Mouse (Mus musculus): ENCODE measurements around the gene Fam163a. TPM values are rescaled to one million over a fixed set of nuclear protein-coding genes. Genes with fewer than 3 reads are reported as not detected.
A peak's percentile ranks its signal among the peaks of the same experiment; 100 is the strongest.
"Not testable (repeated sequence)": the region's sequence is repeated elsewhere in the genome, so short reads cannot be mapped to it uniquely, and the experiment has no call there.

The Fam163a gene
- polyA plus RNA-seq (2015; fragmentation: Nextera tagmentation; extraction: Ambion mirVana): 5.7 and 5.9 TPM in 2 replicates

DNA sequence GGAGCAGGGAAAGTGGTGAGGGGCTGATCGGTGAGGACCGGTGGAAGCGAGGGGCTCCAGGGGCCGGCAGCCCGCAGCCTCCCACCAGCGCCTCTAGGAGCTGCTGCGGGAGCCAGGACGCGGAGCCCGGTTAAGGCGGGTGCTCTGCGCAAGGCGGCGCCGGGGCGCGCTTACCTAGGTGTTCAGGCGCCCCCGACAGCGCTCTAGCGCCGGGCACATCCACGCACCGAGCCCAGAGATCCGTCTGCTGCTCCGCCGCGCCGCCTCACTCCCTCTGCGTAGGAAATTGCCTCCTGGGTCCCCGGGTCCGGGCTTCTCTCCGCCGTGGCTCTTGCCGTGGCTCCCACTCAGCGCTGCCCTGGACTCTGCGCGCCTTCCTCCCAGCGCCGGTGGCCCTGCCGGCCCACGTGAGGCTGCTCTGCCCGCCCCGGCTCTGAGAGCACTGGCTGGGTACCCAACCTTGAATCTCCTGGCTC is at the start of gene Fam163a:
TSS of gene Fam163a (minus strand) at position 371 of the 476 bp plus-strand sequence.
- under 1% methylated on average over 42 of the region's 44 CpGs for WGBS
- no peaks in the 10 kb centered on the region; the same call in 1 of the 2 replicates for H3K27me3 ChIP-seq (ENCODE audit: control insufficient read depth, insufficient read depth, low read depth, low read length)
- H3K4me3 ChIP-seq (ENCODE audit: low read depth, low read length): peak within 1 kb of the TSS; percentile 51
- peaks cover 9% of the 10 kb centered on the region for H3K4me1 ChIP-seq (ENCODE audit: control insufficient read depth, insufficient read depth, low read length)
- H3K9me3 ChIP-seq (replicated peaks; ENCODE audit: control insufficient read depth, low read length, poor library complexity, severe bottlenecking): no peaks in the 10 kb centered on the region
- ATAC-seq: peak; percentile 83
- no peaks in the 10 kb centered on the region for H3K36me3 ChIP-seq (ENCODE audit: control insufficient read depth, insufficient read depth, low read length)
- H3K9ac ChIP-seq (ENCODE audit: low read depth, low read length): peak within 1 kb of the TSS; percentile 74
- H3K27ac ChIP-seq (ENCODE audit: low read length): peak within 1 kb of the TSS; percentile 48
- peak within 1 kb of the TSS; percentile 94 for H3K4me2 ChIP-seq (ENCODE audit: low read length)

DNA sequence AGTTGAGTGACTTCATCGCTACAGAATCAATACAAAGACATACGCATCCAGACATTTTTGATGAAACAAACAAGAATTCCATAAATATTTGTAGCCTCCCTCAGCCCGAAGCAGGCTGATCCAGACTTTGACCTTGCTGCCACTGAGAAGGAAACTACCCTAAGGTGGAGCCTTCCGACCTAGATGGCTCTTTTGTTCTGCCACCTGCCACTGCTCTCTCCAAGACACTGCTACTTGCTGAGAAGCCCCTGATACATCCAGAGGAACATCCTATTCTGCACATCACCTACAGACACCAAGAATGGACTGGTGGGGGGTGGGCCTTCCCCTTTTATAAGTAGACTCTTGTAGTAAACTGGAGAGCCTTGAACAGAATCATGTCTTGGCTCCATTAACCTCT is 46.3 kb upstream of the Fam163a start:
- 92% methylated on average over 4 of the region's 4 CpGs for WGBS
- not testable (repeated sequence) for H3K27ac ChIP-seq (ENCODE audit: low read length); H3K4me1 ChIP-seq (ENCODE audit: control insufficient read depth, insufficient read depth, low read length); H3K4me2 ChIP-seq (ENCODE audit: low read length); ATAC-seq; H3K36me3 ChIP-seq (ENCODE audit: control insufficient read depth, insufficient read depth, low read length); H3K9ac ChIP-seq (ENCODE audit: low read depth, low read length); H3K27me3 ChIP-seq (ENCODE audit: control insufficient read depth, insufficient read depth, low read depth, low read length); H3K4me3 ChIP-seq (ENCODE audit: low read depth, low read length); H3K9me3 ChIP-seq (replicated peaks; ENCODE audit: control insufficient read depth, low read length, poor library complexity, severe bottlenecking)

- no peaks in the 10 kb centered on the region for H3K27me3 ChIP-seq (ENCODE audit: control insufficient read depth, insufficient read depth, low read depth, low read length)
- no peaks in the 10 kb centered on the region for H3K36me3 ChIP-seq (ENCODE audit: control insufficient read depth, insufficient read depth, low read length)
- H3K4me2 ChIP-seq (ENCODE audit: low read length): no peak overlapping the region
- ATAC-seq: no peak
- H3K9ac ChIP-seq (ENCODE audit: low read depth, low read length): no peak overlapping the region
- no peak overlapping the region for H3K4me3 ChIP-seq (ENCODE audit: low read depth, low read length)
- H3K27ac ChIP-seq (ENCODE audit: low read length): no peak overlapping the region
- H3K4me1 ChIP-seq (ENCODE audit: control insufficient read depth, insufficient read depth, low read length): no peaks in the 10 kb centered on the region
- H3K9me3 ChIP-seq (replicated peaks; ENCODE audit: control insufficient read depth, low read length, poor library complexity, severe bottlenecking): no peaks in the 10 kb centered on the region
- WGBS: 86% methylated on average over 3 of the region's 3 CpGs
Measured at GRCm38 (mm10) chr1:156247893-156248292, 43.1 kb upstream of the Fam163a start.

DNA sequence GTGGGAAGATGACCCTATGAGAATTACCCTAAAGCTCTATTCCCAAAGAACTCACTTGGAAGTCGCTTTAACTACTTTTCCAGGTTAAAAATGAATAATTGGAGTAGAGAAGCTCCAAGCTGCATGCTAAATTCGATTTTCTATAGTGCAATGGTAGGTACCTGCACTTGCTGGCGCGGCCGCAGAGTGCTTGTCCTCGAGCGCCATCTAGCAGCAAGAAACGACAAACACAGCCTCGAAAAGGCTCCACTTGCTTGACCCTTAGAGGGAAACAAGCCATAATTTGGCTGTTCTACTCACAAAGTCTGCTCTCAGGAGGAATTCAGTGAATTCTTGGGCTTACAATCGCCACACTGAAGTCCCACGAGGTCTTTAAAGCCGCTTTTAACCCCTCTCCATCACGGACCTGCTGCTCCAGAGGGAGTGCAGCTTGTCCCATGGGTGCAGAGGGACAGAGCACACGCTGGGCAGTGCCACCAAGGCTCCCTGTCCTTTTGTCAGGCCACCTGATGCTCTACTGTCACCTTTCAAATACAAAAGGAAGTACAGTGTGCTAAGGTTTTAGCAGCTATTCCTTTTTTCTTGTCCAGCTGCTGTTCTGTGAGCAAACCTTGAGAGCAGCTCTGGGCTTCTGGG is 37.0 kb upstream of the Fam163a start:
- no peaks in the 10 kb centered on the region for H3K36me3 ChIP-seq (ENCODE audit: control insufficient read depth, insufficient read depth, low read length)
- H3K4me1 ChIP-seq (ENCODE audit: control insufficient read depth, insufficient read depth, low read length): no peaks in the 10 kb centered on the region
- ATAC-seq: peak; percentile 73
- no peaks in the 10 kb centered on the region for H3K9me3 ChIP-seq (replicated peaks; ENCODE audit: control insufficient read depth, low read length, poor library complexity, severe bottlenecking)
- H3K9ac ChIP-seq (ENCODE audit: low read depth, low read length): no peak overlapping the region
- H3K27me3 ChIP-seq (ENCODE audit: control insufficient read depth, insufficient read depth, low read depth, low read length): no peaks in the 10 kb centered on the region
- no peak overlapping the region for H3K4me3 ChIP-seq (ENCODE audit: low read depth, low read length)
- H3K27ac ChIP-seq (ENCODE audit: low read length): no peak overlapping the region
- H3K4me2 ChIP-seq (ENCODE audit: low read length): no peak overlapping the region
- 7% methylated on average over 14 of the region's 14 CpGs for WGBS

DNA sequence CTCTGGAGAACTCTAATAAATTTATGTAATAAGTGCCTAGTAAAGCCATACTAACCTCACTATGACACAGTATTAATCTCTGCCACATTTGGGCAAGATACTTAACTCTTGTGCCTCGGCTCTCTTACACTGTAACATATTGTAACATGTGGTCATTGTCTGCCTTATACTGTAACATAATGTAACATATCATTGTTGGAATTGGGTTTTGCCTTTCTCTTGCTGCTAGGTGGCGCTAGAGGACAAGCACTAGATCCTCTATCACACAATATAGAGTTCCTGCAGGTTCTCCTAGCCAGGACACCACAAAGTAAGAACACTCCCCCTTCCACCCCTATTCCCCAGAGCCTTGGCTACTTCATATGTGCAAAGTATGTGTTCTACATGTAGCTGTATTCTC is 36.2 kb upstream of the Fam163a start:
- Histone ChIP-seq H3K9me3 (replicated peaks; ENCODE audit: control insufficient read depth, low read length, poor library complexity, severe bottlenecking) (no peaks in the 10 kb centered on the region), H3K4me2 (ENCODE audit: low read length) (no peak overlapping the region), H3K4me3 (ENCODE audit: low read depth, low read length) (no peak overlapping the region), H3K4me1 (ENCODE audit: control insufficient read depth, insufficient read depth, low read length) (no peaks in the 10 kb centered on the region), H3K27ac (ENCODE audit: low read length) (no peak overlapping the region), H3K36me3 (ENCODE audit: control insufficient read depth, insufficient read depth, low read length) (no peaks in the 10 kb centered on the region), H3K27me3 (ENCODE audit: control insufficient read depth, insufficient read depth, low read depth, low read length) (no peaks in the 10 kb centered on the region), H3K9ac (ENCODE audit: low read depth, low read length) (no peak overlapping the region)
- no peak for ATAC-seq
- WGBS: 43% methylated on average over 2 of the region's 2 CpGs

DNA sequence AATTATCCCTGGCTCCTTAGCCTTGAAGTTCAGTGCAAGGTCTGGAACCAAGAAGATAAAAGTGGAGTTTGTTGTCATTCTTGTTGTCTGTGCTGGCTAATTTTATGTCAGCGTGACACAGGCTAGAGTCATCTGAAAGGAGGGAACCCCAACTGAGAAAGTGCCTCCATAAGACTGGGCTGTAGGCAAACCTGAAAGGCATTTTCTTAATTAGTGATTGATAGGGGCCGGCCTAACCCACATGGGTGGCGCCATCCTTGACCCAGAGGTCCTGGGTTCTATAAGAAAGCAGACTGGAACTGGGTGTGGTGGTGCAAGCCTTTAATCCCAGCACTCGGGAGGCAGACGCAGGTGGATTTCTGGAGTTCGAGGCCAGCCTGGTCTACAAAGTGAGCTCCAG is 26.3 kb upstream of the Fam163a start:
- H3K4me2 ChIP-seq (ENCODE audit: low read length): no peak overlapping the region; the same call in 1 of the 2 replicates
- peaks cover 7% of the 10 kb centered on the region for H3K4me1 ChIP-seq (ENCODE audit: control insufficient read depth, insufficient read depth, low read length)
- WGBS: 82% methylated on average over 6 of the region's 6 CpGs
- no peak overlapping the region for H3K4me3 ChIP-seq (ENCODE audit: low read depth, low read length)
- H3K9ac ChIP-seq (ENCODE audit: low read depth, low read length): no peak overlapping the region
- no peak overlapping the region for H3K27ac ChIP-seq (ENCODE audit: low read length)
- no peaks in the 10 kb centered on the region for H3K27me3 ChIP-seq (ENCODE audit: control insufficient read depth, insufficient read depth, low read depth, low read length)
- H3K36me3 ChIP-seq (ENCODE audit: control insufficient read depth, insufficient read depth, low read length): no peaks in the 10 kb centered on the region
- no peaks in the 10 kb centered on the region for H3K9me3 ChIP-seq (replicated peaks; ENCODE audit: control insufficient read depth, low read length, poor library complexity, severe bottlenecking)
- ATAC-seq: no peak

GRCm38 (mm10) chr1:156230339-156231089 is 25.7 kb upstream of the Fam163a start:
- no peaks in the 10 kb centered on the region for H3K36me3 ChIP-seq (ENCODE audit: control insufficient read depth, insufficient read depth, low read length)
- ATAC-seq: peak; percentile 70; the same call in 1 of the 2 replicates
- no peaks in the 10 kb centered on the region for H3K9me3 ChIP-seq (replicated peaks; ENCODE audit: control insufficient read depth, low read length, poor library complexity, severe bottlenecking)
- no peaks in the 10 kb centered on the region for H3K27me3 ChIP-seq (ENCODE audit: control insufficient read depth, insufficient read depth, low read depth, low read length)
- H3K9ac ChIP-seq (ENCODE audit: low read depth, low read length): no peak overlapping the region
- H3K4me1 ChIP-seq (ENCODE audit: control insufficient read depth, insufficient read depth, low read length): peaks cover 7% of the 10 kb centered on the region
- H3K4me2 ChIP-seq (ENCODE audit: low read length): peak overlapping the region; percentile 36
- H3K4me3 ChIP-seq (ENCODE audit: low read depth, low read length): no peak overlapping the region
- no peak overlapping the region for H3K27ac ChIP-seq (ENCODE audit: low read length)
- WGBS: 38% methylated on average over 9 of the region's 9 CpGs

GRCm38 (mm10) chr1:156229448-156229847 is 24.6 kb upstream of the Fam163a start:
- 0 out of 2 replicates have a peak, but pooled peaks have one; percentile 36 for ATAC-seq
- Histone ChIP-seq H3K4me3 (ENCODE audit: low read depth, low read length) (no peak overlapping the region), H3K4me1 (ENCODE audit: control insufficient read depth, insufficient read depth, low read length) (peaks cover 7% of the 10 kb centered on the region), H3K9ac (ENCODE audit: low read depth, low read length) (no peak overlapping the region), H3K27ac (ENCODE audit: low read length) (no peak overlapping the region), H3K27me3 (ENCODE audit: control insufficient read depth, insufficient read depth, low read depth, low read length) (no peaks in the 10 kb centered on the region), H3K9me3 (replicated peaks; ENCODE audit: control insufficient read depth, low read length, poor library complexity, severe bottlenecking) (no peaks in the 10 kb centered on the region), H3K4me2 (ENCODE audit: low read length) (no peak overlapping the region), H3K36me3 (ENCODE audit: control insufficient read depth, insufficient read depth, low read length) (no peaks in the 10 kb centered on the region)
- 37% methylated on average over 7 of the region's 7 CpGs for WGBS

DNA sequence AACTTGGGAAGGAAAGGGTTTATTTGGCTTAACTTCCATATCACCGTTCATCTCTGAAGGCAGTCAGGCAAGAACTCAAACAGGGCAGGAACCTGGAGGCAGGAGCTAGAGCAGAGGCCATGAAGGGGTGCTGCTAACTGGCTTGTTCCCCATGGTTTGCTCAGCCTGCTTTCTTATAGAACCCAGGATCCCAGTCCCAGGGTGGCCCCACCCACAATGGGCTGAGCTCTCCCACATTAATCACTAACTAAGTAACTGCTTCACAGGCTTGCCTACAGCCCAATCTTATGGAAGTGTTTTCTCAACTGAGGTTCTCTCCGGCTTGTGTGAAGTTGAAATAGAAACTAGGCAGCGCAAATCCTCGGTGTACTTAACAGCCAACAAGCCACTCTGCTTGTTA is 23.9 kb upstream of the Fam163a start:
- peaks cover 7% of the 10 kb centered on the region for H3K4me1 ChIP-seq (ENCODE audit: control insufficient read depth, insufficient read depth, low read length)
- H3K36me3 ChIP-seq (ENCODE audit: control insufficient read depth, insufficient read depth, low read length): no peaks in the 10 kb centered on the region
- no peak overlapping the region for H3K4me3 ChIP-seq (ENCODE audit: low read depth, low read length)
- no peaks in the 10 kb centered on the region for H3K9me3 ChIP-seq (replicated peaks; ENCODE audit: control insufficient read depth, low read length, poor library complexity, severe bottlenecking)
- no peak overlapping the region for H3K9ac ChIP-seq (ENCODE audit: low read depth, low read length)
- ATAC-seq: no peak
- no peaks in the 10 kb centered on the region for H3K27me3 ChIP-seq (ENCODE audit: control insufficient read depth, insufficient read depth, low read depth, low read length)
- H3K27ac ChIP-seq (ENCODE audit: low read length): no peak overlapping the region
- no peak overlapping the region for H3K4me2 ChIP-seq (ENCODE audit: low read length)
- WGBS: 85% methylated on average over 4 of the region's 4 CpGs

Data from midbrain, embryonic 16.5 days (tissue).